Mouse (Mus musculus) heart, postnatal 0 days (tissue): ENCODE measurements at regions not wholly inside any gene's neighbourhood (a gene's known extent, or its start where the extent isn't known, plus 50 kb on each side); places are given as distances from the start of the nearest gene placed in this dataset. TPM values are rescaled to one million over a fixed set of nuclear protein-coding genes. Genes with fewer than 3 reads are reported as not detected.
A peak's percentile ranks its signal among the peaks of the same experiment; 100 is the strongest.

ENCODE experiments used
- ATAC-seq: fragments of 200-750 bp; cut with Nextera tagmentation; 2 replicates; pipeline ENCODE4 v1.8.0; 2017; ENCODE audit warnings: low read depth, moderate number of reproducible peaks, moderate library complexity; ENCODE audit not compliant: insufficient read depth
- DNase-seq: peaks from one replicate; pipeline ENCODE4 v3.0.0-alpha.2; 2016; ENCODE audit warnings: low spot score
- H3K27ac ChIP-seq: fragments of 300-500 bp; sonication (generic); 2 replicates; pipeline ENCODE4 v1.5.1; 2014; ENCODE audit warnings: low read depth, mild to moderate bottlenecking
- H3K27me3 ChIP-seq: fragments of 300-500 bp; sonication (generic); 2 replicates; pipeline ENCODE4 v1.6.1; 2014; ENCODE audit warnings: low read length, mixed read lengths; ENCODE audit not compliant: control insufficient read depth, insufficient read depth
- H3K36me3 ChIP-seq: fragments of 300-500 bp; sonication (generic); replicated peaks from 2 replicates; pipeline ENCODE4 v1.6.1; 2014; ENCODE audit warnings: low read length, mixed read lengths; ENCODE audit not compliant: control insufficient read depth, insufficient read depth
- H3K4me1 ChIP-seq: fragments of 300-500 bp; sonication (generic); 2 replicates; pipeline ENCODE4 v1.6.1; 2014; ENCODE audit warnings: antibody characterized with exemption; ENCODE audit not compliant: control insufficient read depth, insufficient read depth
- H3K4me2 ChIP-seq: fragments of 300-500 bp; sonication (generic); 2 replicates; pipeline ENCODE4 v1.6.1; 2014; ENCODE audit warnings: low read depth, mild to moderate bottlenecking, low read length, moderate library complexity
- H3K4me3 ChIP-seq: fragments of 300-500 bp; sonication (generic); 2 replicates; pipeline ENCODE4 v1.5.1; 2014; ENCODE audit warnings: low read depth, low read length
- H3K9ac ChIP-seq: fragments of 300-500 bp; sonication (generic); replicated peaks from 2 replicates; pipeline ENCODE4 v1.6.1; 2014; ENCODE audit warnings: low read depth, low read length, mixed read lengths
- H3K9me3 ChIP-seq: fragments of 300-500 bp; sonication (generic); replicated peaks from 2 replicates; pipeline ENCODE4 v1.6.1; 2016; ENCODE audit warnings: low read length; ENCODE audit not compliant: control insufficient read depth
- CTCF ChIP-seq: IDR thresholded peaks from 2 replicates; pipeline ENCODE4 v1.5.1; 2016; ENCODE audit warnings: antibody characterized with exemption, control low read depth, low read depth
- EP300 ChIP-seq: IDR thresholded peaks from 2 replicates; pipeline ENCODE4 v1.6.1; 2016; ENCODE audit warnings: antibody characterized with exemption, low read depth
- WGBS: fragments of 180-500 bp; shearing (Covaris S2); extraction: QIAGEN DNeasy Blood & Tissue Kit; methylation state at CpG from one replicate; pipeline ENCODE4 v1.1.7; 2014; 5-methylcytosine and 5-hydroxymethylcytosine counted together
- microRNA-seq: library from miRNA; unstranded; fragments of <30 nt; microRNA quantifications from one replicate; pipeline ENCODE4, GENCODE M21; 2016

DNA sequence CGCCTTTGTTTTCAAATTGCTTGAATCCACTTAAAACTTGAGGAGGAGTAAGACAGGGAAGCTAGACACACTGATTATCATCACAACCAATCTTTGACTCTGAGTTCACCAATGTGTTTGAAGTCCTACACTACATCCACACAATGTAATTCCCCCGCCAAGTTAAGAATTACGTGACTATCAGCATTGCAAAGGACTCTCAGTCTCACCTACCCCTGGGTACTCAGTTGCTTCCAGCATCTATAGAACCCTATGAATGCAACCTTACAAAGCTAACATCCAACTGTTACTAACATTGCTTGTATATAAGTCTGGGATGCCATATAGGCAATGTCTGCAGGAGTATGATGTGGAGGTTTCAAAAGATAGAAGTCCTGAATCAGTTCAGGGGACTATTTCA, 60.8 kb upstream of the Dab2 start:
- H3K36me3 ChIP-seq: no peaks in the 10 kb centered on the region
- no peak overlapping the region for H3K4me2 ChIP-seq
- TF ChIP-seq EP300: no peak
- H3K9ac ChIP-seq: no peak overlapping the region
- no peaks in the 10 kb centered on the region for H3K27me3 ChIP-seq
- 91% methylated on average over 3 of the region's 3 CpGs for WGBS
- ATAC-seq (no peak), DNase-seq (no peak)
- no peaks in the 10 kb centered on the region; the same call in 1 of the 2 replicates for H3K4me1 ChIP-seq
- no peak overlapping the region for H3K4me3 ChIP-seq
- no peak overlapping the region for H3K27ac ChIP-seq
- H3K9me3 ChIP-seq: no peaks in the 10 kb centered on the region; the same call in 1 of the 2 replicates

DNA sequence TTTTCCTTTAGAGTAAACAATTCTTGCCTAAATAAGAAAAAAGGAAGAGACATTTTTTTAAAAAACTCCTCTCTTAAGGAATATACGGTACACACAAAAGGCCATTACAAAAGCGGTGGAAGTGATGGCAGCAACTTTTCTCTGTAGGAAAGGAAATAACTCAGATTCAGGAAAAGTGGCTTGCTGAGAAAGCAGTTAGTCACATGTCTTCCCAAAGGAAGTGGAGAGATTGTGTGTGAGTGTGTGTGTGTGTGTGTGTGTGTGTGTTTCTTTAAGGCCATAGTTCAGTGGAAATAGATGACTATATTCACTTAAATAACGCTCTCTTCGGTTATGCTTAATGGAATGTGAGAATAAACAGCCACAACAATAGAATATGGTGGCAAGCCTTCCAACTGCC, 57.5 kb upstream of the Dab2 start:
- no peaks in the 10 kb centered on the region for H3K27me3 ChIP-seq
- no peak overlapping the region for H3K27ac ChIP-seq
- no peaks in the 10 kb centered on the region; the same call in 1 of the 2 replicates for H3K4me1 ChIP-seq
- no peak overlapping the region for H3K4me3 ChIP-seq
- ATAC-seq (no peak; the same call in 1 of the 2 replicates), DNase-seq (peak; percentile 39)
- H3K9me3 ChIP-seq: no peaks in the 10 kb centered on the region
- TF ChIP-seq EP300: peak; percentile 38; the same call in 1 of the 2 replicates
- no peak for TF ChIP-seq CTCF
- H3K9ac ChIP-seq: no peak overlapping the region
- WGBS: 53% methylated on average over 4 of the region's 4 CpGs
- H3K4me2 ChIP-seq: no peak overlapping the region
- H3K36me3 ChIP-seq: no peaks in the 10 kb centered on the region

DNA sequence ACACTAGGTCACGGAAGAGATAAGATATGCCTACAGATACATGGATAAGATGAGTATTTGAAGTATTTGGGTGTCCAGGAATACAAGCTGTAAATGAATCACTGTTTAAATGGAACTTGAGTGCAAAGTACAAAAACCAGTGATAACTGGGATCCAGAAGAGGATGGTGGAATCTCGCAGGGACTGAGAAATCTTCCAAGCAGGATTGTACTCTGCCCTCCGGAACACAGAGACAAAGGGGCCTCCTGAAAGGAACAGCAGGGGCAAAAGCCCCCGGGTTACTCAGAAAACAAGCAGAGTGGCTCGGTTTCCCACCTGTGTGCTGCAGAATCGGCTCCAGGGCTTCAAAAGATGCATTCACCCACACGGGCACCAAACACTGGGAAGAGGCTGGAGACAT, 55.2 kb upstream of the Dab2 start:
- Histone ChIP-seq H3K27me3 (no peaks in the 10 kb centered on the region), H3K4me2 (no peak overlapping the region), H3K27ac (no peak overlapping the region), H3K4me3 (no peak overlapping the region), H3K36me3 (no peaks in the 10 kb centered on the region), H3K9ac (no peak overlapping the region), H3K9me3 (no peaks in the 10 kb centered on the region), H3K4me1 (no peaks in the 10 kb centered on the region)
- ATAC-seq (no peak), DNase-seq (no peak)
- TF ChIP-seq CTCF: no peak
- no peak for TF ChIP-seq EP300
- WGBS: 37% methylated on average over 7 of the region's 7 CpGs

DNA sequence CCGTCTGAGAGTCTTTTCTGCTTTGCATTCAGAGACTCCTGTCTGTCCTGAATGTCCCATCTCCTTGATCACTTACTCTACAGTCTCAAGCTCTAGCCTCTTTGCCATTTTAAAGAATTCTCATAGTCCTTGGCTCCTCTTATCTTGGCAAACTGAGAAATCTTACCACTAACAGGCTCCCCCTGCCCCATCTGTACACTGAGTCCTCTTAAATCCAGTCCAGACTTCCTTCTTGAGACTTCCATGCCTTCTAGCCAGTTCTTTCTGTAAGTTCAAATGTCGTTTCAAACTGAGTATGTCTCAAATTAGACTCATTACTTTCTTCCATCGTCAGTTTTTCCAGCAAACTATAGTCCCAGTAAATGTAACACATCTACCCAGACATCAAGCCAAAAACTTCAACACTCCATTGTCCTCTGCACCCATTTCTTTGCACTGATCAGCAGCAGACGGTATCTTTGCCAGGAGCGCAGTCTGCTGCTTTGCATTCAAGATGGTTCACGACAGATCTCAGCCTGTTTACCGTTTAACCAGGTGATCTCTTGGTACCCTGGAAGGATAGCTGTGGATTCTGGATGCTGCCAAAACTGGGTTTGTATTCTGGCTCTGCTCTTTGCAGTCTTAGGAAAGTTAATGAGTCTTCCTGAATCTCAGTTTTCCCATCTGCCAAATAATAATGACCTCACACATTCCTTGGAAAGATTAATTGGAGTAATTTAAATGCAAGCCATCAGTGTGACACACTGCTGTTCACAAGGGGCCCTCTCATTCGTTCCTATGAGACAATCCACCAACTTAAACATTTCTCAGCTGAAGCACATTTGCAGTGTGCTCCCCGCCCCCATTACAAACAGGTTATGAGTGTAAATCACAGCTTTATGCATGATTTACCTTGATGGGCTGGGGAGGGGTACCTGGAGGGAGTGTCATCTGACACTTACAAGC, 53.4 kb upstream of the Dab2 start:
- Histone ChIP-seq H3K4me3 (no peak overlapping the region), H3K4me1 (no peaks in the 10 kb centered on the region), H3K9ac (no peak overlapping the region), H3K27me3 (no peaks in the 10 kb centered on the region), H3K27ac (no peak overlapping the region), H3K4me2 (no peak overlapping the region), H3K36me3 (no peaks in the 10 kb centered on the region), H3K9me3 (no peaks in the 10 kb centered on the region)
- no peak for ATAC-seq
- DNase-seq: no peak
- TF ChIP-seq EP300 (no peak), CTCF (no peak)
- WGBS: 72% methylated on average over 9 of the region's 9 CpGs

DNA sequence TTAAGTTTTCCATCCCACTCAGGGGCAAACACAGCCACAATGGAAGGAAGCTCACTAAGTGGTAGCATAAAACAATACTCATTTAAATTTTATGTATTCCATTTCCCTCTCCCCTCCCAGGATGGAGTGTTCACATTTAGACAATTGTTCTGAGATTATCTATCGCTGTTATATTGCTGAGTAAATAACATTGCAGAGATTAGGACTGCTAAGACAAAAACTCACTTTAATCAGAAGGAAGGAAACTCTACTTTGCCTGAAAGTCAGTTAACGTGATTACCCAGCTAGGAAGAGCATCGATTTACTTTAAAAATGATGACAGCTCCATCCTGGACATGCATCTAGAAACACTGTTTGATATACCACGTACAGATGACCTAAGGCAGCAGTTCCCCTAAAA, 51.1 kb upstream of the Dab2 start:
- ATAC-seq (no peak), DNase-seq (no peak)
- Histone ChIP-seq H3K27me3 (no peaks in the 10 kb centered on the region), H3K27ac (no peak overlapping the region), H3K9ac (no peak overlapping the region), H3K4me3 (no peak overlapping the region), H3K36me3 (no peaks in the 10 kb centered on the region), H3K9me3 (no peaks in the 10 kb centered on the region), H3K4me2 (no peak overlapping the region), H3K4me1 (no peaks in the 10 kb centered on the region)
- TF ChIP-seq EP300 (no peak), CTCF (no peak)
- 65% methylated on average over 4 of the region's 4 CpGs for WGBS

Small RNA genes in the stretch of these regions (microRNA-seq; reads per million reads assigned to microRNA genes)
- not detected for gene Gm27760
